Mouse (Mus musculus) CH12.LX (cell line): ENCODE data around the gene Zc3h18. TPM values are rescaled to one million over a fixed set of nuclear protein-coding genes. Genes with fewer than 3 reads are reported as not detected.

Experiments used
- DNase-seq: peaks from one replicate; pipeline ENCODE4 v3.0.0-alpha.2; 2013; ENCODE audit errors: extremely low read depth
- H3K27ac ChIP-seq: 2 replicates; pipeline ENCODE4 v1.5.1; 2012; ENCODE audit warnings: low read depth, mild to moderate bottlenecking, control low read depth, moderate library complexity; ENCODE audit not compliant: insufficient read depth
- H3K27me3 ChIP-seq: replicated peaks from 2 replicates; pipeline ENCODE3; 2012; ENCODE audit warnings: inconsistent platforms
- H3K36me3 ChIP-seq, 2 experiments: replicated peaks in 1 of 2; 2 replicates each; pipeline versions ENCODE3 to v1.6.1; 2012; ENCODE audit warnings: inconsistent platforms in 1 of 2, low read length in 1 of 2, mild to moderate bottlenecking in 1 of 2, mixed read lengths in 1 of 2, moderate library complexity in 1 of 2; ENCODE audit not compliant: control insufficient read depth in 1 of 2, insufficient read depth in 1 of 2
- H3K4me1 ChIP-seq, 2 experiments: 2 replicates each; pipeline ENCODE4 v1.6.1; 2012; ENCODE audit warnings: inconsistent platforms in 1 of 2, moderate library complexity in 1 of 2; ENCODE audit not compliant: insufficient read depth in 2 of 2, control insufficient read depth in 1 of 2
- H3K4me2 ChIP-seq: 2 replicates; pipeline ENCODE4 v1.6.1; 2012; ENCODE audit warnings: low read depth, mild to moderate bottlenecking, control low read depth; ENCODE audit not compliant: poor library complexity, insufficient read depth, severe bottlenecking
- H3K4me3 ChIP-seq, 3 experiments: fragments of 150-350 bp in 1 of 3; sonication (generic) in 1 of 3; replicated peaks in 1 of 3; 2 replicates each; pipeline versions ENCODE3 to v1.5.1; 2011 to 2012; ENCODE audit warnings: low read depth in 2 of 3, low read length in 2 of 3, mild to moderate bottlenecking in 2 of 3, moderate library complexity in 2 of 3, control low read depth in 1 of 3, improper control_type of control experiment in 1 of 3, inconsistent platforms in 1 of 3, mixed read lengths in 1 of 3; ENCODE audit not compliant: poor library complexity in 1 of 3
- H3K79me2 ChIP-seq: replicated peaks from 2 replicates; pipeline ENCODE4 v1.6.1; 2012; ENCODE audit warnings: mild to moderate bottlenecking, moderate library complexity; ENCODE audit not compliant: control insufficient read depth, poor library complexity, insufficient read depth, severe bottlenecking; ENCODE audit errors: extremely low read depth
- H3K9ac ChIP-seq: 2 replicates; pipeline ENCODE4 v1.6.1; 2012; ENCODE audit warnings: low read depth, mild to moderate bottlenecking, control low read depth, moderate library complexity; ENCODE audit not compliant: insufficient read depth
- H3K9me3 ChIP-seq: replicated peaks from 2 replicates; pipeline ENCODE3; 2012; ENCODE audit warnings: low read length, inconsistent platforms, mixed read lengths
- BHLHE40 ChIP-seq: IDR thresholded peaks from 2 replicates; pipeline ENCODE4 v1.6.1; 2011; ENCODE audit warnings: mild to moderate bottlenecking, low read depth, low read length, improper control_type of control experiment
- CTCF ChIP-seq, 2 experiments: IDR thresholded peaks in 1 of 2; conservative IDR thresholded peaks in 1 of 2; 2 replicates each; pipeline ENCODE4 v1.5.1; 2011 to 2012; ENCODE audit warnings: low read depth in 2 of 2, low read length in 2 of 2, improper control_type of control experiment in 1 of 2, inconsistent platforms in 1 of 2, mild to moderate bottlenecking in 1 of 2, moderate library complexity in 1 of 2
- E2F4 ChIP-seq: IDR thresholded peaks from 2 replicates; pipeline ENCODE4 v1.6.1; 2011; ENCODE audit warnings: low read depth, low read length, improper control_type of control experiment; ENCODE audit not compliant: insufficient replicate concordance
- EP300 ChIP-seq: IDR thresholded peaks from 2 replicates; pipeline ENCODE4 v1.6.1; 2011; ENCODE audit warnings: low read length, improper control_type of control experiment
- ETS1 ChIP-seq: conservative IDR thresholded peaks from 2 replicates; pipeline ENCODE4 v1.6.1; 2012; ENCODE audit warnings: low read depth, mild to moderate bottlenecking, inconsistent platforms, low read length, improper control_type of control experiment, moderate library complexity
- GABPA ChIP-seq: IDR thresholded peaks from 2 replicates; pipeline ENCODE4 v1.6.1; 2012; ENCODE audit warnings: low read depth, low read length, improper control_type of control experiment, inconsistent platforms; ENCODE audit not compliant: insufficient replicate concordance
- IRF4 ChIP-seq: IDR thresholded peaks from 2 replicates; pipeline ENCODE4 v1.6.1; 2014; ENCODE audit warnings: low read depth, mild to moderate bottlenecking, inconsistent platforms, low read length, improper control_type of control experiment
- JUN ChIP-seq: IDR thresholded peaks from 2 replicates; pipeline ENCODE4 v1.6.1; 2011; ENCODE audit warnings: low read depth, mild to moderate bottlenecking, low read length, improper control_type of control experiment, moderate library complexity; ENCODE audit not compliant: insufficient read depth
- JUND ChIP-seq: conservative IDR thresholded peaks from 2 replicates; pipeline ENCODE4 v1.6.1; 2011; ENCODE audit warnings: low read depth, low read length, improper control_type of control experiment
- KAT2A ChIP-seq: IDR thresholded peaks from 2 replicates; pipeline ENCODE4 v1.6.1; 2012; ENCODE audit warnings: low read length, improper control_type of control experiment, inconsistent platforms; ENCODE audit not compliant: insufficient replicate concordance
- MAX ChIP-seq: IDR thresholded peaks from 2 replicates; pipeline ENCODE4 v1.6.1; 2011; ENCODE audit warnings: low read length, improper control_type of control experiment
- MAZ ChIP-seq: IDR thresholded peaks from 2 replicates; pipeline ENCODE4 v1.6.1; 2012; ENCODE audit warnings: low read depth, mild to moderate bottlenecking, inconsistent platforms, low read length, improper control_type of control experiment, moderate library complexity
- MXI1 ChIP-seq: IDR thresholded peaks from 2 replicates; pipeline ENCODE4 v1.6.1; 2011; ENCODE audit warnings: mild to moderate bottlenecking, low read depth, low read length, improper control_type of control experiment
- NRF1 ChIP-seq: IDR thresholded peaks from 2 replicates; pipeline ENCODE4 v1.6.1; 2014; ENCODE audit warnings: low read depth, mild to moderate bottlenecking, inconsistent platforms, low read length, improper control_type of control experiment, moderate library complexity
- PAX5 ChIP-seq: IDR thresholded peaks from 2 replicates; pipeline ENCODE4 v1.6.1; 2012; ENCODE audit warnings: low read length, inconsistent platforms, mixed read lengths
- POLR2A ChIP-seq: IDR thresholded peaks from 2 replicates; pipeline ENCODE4 v1.6.1; 2011; ENCODE audit warnings: low read depth, mild to moderate bottlenecking, improper control_type of control experiment, low read length
- RAD21 ChIP-seq: IDR thresholded peaks from 2 replicates; pipeline ENCODE4 v1.6.1; 2011; ENCODE audit warnings: low read depth, mild to moderate bottlenecking, low read length, improper control_type of control experiment, moderate library complexity
- RCOR1 ChIP-seq: conservative IDR thresholded peaks from 2 replicates; pipeline ENCODE4 v1.6.1; 2012; ENCODE audit warnings: low read depth, mild to moderate bottlenecking, inconsistent platforms, low read length, improper control_type of control experiment
- SIN3A ChIP-seq: IDR thresholded peaks from 2 replicates; pipeline ENCODE4 v1.6.1; 2012; ENCODE audit warnings: low read length, improper control_type of control experiment, inconsistent platforms
- SMC3 ChIP-seq: IDR thresholded peaks from 2 replicates; pipeline ENCODE4 v1.6.1; 2011; ENCODE audit warnings: low read depth, low read length, improper control_type of control experiment
- USF1 ChIP-seq: IDR thresholded peaks from 2 replicates; pipeline ENCODE4 v1.6.1; 2014; ENCODE audit warnings: low read depth, mild to moderate bottlenecking, inconsistent platforms, low read length, improper control_type of control experiment
- ZMIZ1 ChIP-seq: IDR thresholded peaks from 2 replicates; pipeline ENCODE4 v1.6.1; 2012; ENCODE audit warnings: low read depth, mild to moderate bottlenecking, inconsistent platforms, low read length, improper control_type of control experiment
- ZNF384 ChIP-seq: IDR thresholded peaks from 2 replicates; pipeline ENCODE4 v1.6.1; 2012; ENCODE audit warnings: low read depth, low read length, improper control_type of control experiment, inconsistent platforms
- dilution Hi-C: fragments of 300-500 bp; cut with MboI; formaldehyde crosslinking; loops from 2 replicates; pipeline ENCODE4 v1.14.3; 2020; ENCODE audit warnings: low sequenced_read_pairs; ENCODE audit not compliant: extremely low pct_unique_long_range_greater_than_20kb, extremely low pct_ligation_motif_present
- in situ Hi-C: fragments of 300-500 bp; cut with MboI; formaldehyde crosslinking; loops from 3 replicates; pipeline ENCODE4 v1.14.3; 2019; ENCODE audit warnings: low sequenced_read_pairs, low pct_ligation_motif_present, low pct_unique_long_range_greater_than_20kb, mixed read lengths
- polyA plus RNA-seq: library from polyadenylated mRNA; unstranded; fragments of >175 nt; gene quantifications from 2 replicates; pipeline ENCODE4 v1.2.1, GENCODE M21; 2012; ENCODE audit warnings: low read depth; ENCODE audit not compliant: insufficient read length
- total RNA-seq, 2 experiments: library from RNA; depleted of rRNA; stranded (reverse); fragments of 300-350 nt in 1 of 2; fragments of >200 nt in 1 of 2; gene quantifications; 2 replicates each; pipeline ENCODE4 v1.2.3; 2012 to 2014

The Zc3h18 gene
- total and polyA plus RNA-seq, 3 experiments: 34.6 to 83.0 (median 58.5) TPM

GRCm38 (mm10) chr8:122454409-122454808 is 78.0 kb downstream of the Zc3h18 start (continued):
- TF ChIP-seq E2F4: no peak

DNA sequence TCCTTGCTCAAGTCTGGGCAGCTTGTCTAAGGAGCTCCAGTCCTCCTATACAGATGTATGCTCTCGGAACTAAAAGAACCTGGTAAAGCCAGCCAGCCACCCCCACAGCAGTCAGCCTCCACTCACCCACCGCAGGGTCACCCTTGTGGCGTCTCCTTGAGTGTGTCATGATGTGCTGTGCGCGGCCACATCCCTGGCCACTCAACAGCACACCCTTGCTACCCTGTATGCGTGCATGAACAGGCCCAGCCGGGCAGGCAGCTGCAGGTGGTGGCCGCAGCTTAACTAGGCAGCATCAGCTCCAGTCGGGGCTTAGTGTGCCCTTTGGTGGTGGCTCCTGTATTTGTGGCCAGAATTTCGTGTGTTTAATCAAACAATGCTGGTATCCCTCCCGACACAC is 80.8 kb downstream of the Zc3h18 start:
- DNase-seq: no peak
- H3K27ac ChIP-seq: no peak overlapping the region
- TF ChIP-seq ZMIZ1: no peak
- TF ChIP-seq RAD21: no peak
- no peak for TF ChIP-seq MAZ
- no peak for TF ChIP-seq NRF1
- no peak for TF ChIP-seq JUND
- no peak for TF ChIP-seq ZNF384
- TF ChIP-seq USF1: no peak
- no peak for TF ChIP-seq JUN
- TF ChIP-seq KAT2A: no peak
- no peak for TF ChIP-seq MAX
- no peak for TF ChIP-seq PAX5
- TF ChIP-seq IRF4: no peak
- TF ChIP-seq BHLHE40: no peak
- TF ChIP-seq E2F4: no peak
- no peak for TF ChIP-seq ETS1
- TF ChIP-seq GABPA: no peak
- no peak for TF ChIP-seq MXI1
- TF ChIP-seq POLR2A: no peak
- TF ChIP-seq SIN3A: no peak
- H3K4me1 ChIP-seq: peaks cover 9 to 40% of the 10 kb centered on the region in 2 experiments
- no peaks in the 10 kb centered on the region for H3K36me3 ChIP-seq
- H3K79me2 ChIP-seq: no peaks in the 10 kb centered on the region
- dilution Hi-C loops (no loop called here), in situ Hi-C loops (no loop called here)
- peaks cover 41% of the 10 kb centered on the region for H3K27me3 ChIP-seq
- H3K4me2 ChIP-seq: no peak overlapping the region
- no peak overlapping the region for H3K4me3 ChIP-seq
- H3K9me3 ChIP-seq: no peaks in the 10 kb centered on the region
- no peak overlapping the region for H3K9ac ChIP-seq

- Histone ChIP-seq H3K9ac (no peak overlapping the region), H3K9me3 (peaks cover 3% of the 10 kb centered on the region), H3K4me3 (no peak overlapping the region), H3K4me1 (peaks cover 9 to 48% of the 10 kb centered on the region in 2 experiments), H3K27ac (no peak overlapping the region), H3K27me3 (peaks cover 45% of the 10 kb centered on the region), H3K36me3 (no peaks in the 10 kb centered on the region), H3K4me2 (no peak overlapping the region), H3K79me2 (no peaks in the 10 kb centered on the region)
- in situ Hi-C loops (no loop called here), dilution Hi-C loops (no loop called here)
- peak; percentile 37; the same call in 1 of the 2 replicates for TF ChIP-seq SMC3
- TF ChIP-seq EP300: no peak
- TF ChIP-seq ZNF384: peak; percentile 34; the same call in 1 of the 2 replicates
- TF ChIP-seq CTCF (conservative IDR thresholded peaks at IDR 0.05 in 1 of 2, IDR thresholded peaks at IDR 0.05 in 1 of 2; ENCODE audit: low read depth in 2 of 2, low read length in 2 of 2): peak; percentile 10 to 50; a peak in 2 of 4 replicates
- no peak for TF ChIP-seq RCOR1
- no peak for DNase-seq
Observed at GRCm38 (mm10) chr8:122459218-122459900, 83.0 kb downstream of the Zc3h18 start.
